Comparison of ENCODE assay signal across 21 mouse cellular contexts in genomic region chr7:58742009-58742408, GRCm38 (mm10).
DNase-seq lines count a peak whose midpoint lies in the region; ATAC-seq and TF ChIP-seq lines count a peak whose summit lies in the region.
"Had no signal": no experiment of that assay in that cellular context is flagged by ENCODE, and none has a peak within 500 bp of the region (broad histone marks: within the 10 kb centered on the region; RNA-seq: fewer than 3 reads in every experiment).

No protein-coding gene starts in this region.

- H3K4me3 ChIP-seq in midbrain, embryonic 11.5 days (ENCODE audit: low read depth, low read length) = no peak overlapping the region
- no peak overlapping the region for H3K4me3 ChIP-seq in midbrain, postnatal 0 days (ENCODE audit: low read depth, low read length)
- H3K4me3 ChIP-seq in forebrain, embryonic 10.5 days = no peak overlapping the region
- H3K4me3 ChIP-seq: embryonic facial prominence, embryonic 12.5 days; erythroblast, embryonic 14.5 days; hindbrain, embryonic 15.5 days; liver, embryonic 15.5 days had no signal

- WGBS in midbrain, embryonic 11.5 days = 76% methylated on average over 4 of the region's 4 CpGs
- 83% methylated on average over 4 of the region's 4 CpGs for WGBS in midbrain, postnatal 0 days
- 92% methylated on average over 4 of the region's 4 CpGs for WGBS in forebrain, embryonic 10.5 days

- no peak for TF ChIP-seq CTCF in midbrain, postnatal 0 days (IDR thresholded peaks at IDR 0.05)

- DNase-seq in midbrain, embryonic 11.5 days (ENCODE audit: low spot score, missing footprints) = peak; percentile 72
- no peak for DNase-seq in midbrain, postnatal 0 days (ENCODE audit: low spot score)
- DNase-seq in thymus, postnatal 10 days (ENCODE audit: low spot score in 2 of 2) = peak; percentile 56 to 60
- DNase-seq in left cerebral cortex, postnatal 14 days (ENCODE audit: low spot score in 2 of 2) = no peak
- no peak for DNase-seq in gastrocnemius, postnatal 4 days (ENCODE audit: low spot score in 2 of 2)
- DNase-seq in forebrain, embryonic 10.5 days (ENCODE audit: extremely low spot score, low spot score) = no peak
- DNase-seq: adrenal gland, adult 8-10 months; cerebellum, adult 9-10 months; heart, adult 18-20 months; heart, postnatal 36 days; kidney, adult 11 months; layer of hippocampus, postnatal 36 days; right cerebral cortex, postnatal 4 days had no signal

- no peaks in the 10 kb centered on the region for H3K36me3 ChIP-seq in midbrain, embryonic 11.5 days (ENCODE audit: control insufficient read depth, insufficient read depth, low read length)
- no peaks in the 10 kb centered on the region for H3K36me3 ChIP-seq in midbrain, postnatal 0 days (ENCODE audit: insufficient read depth, low read length)
- no peaks in the 10 kb centered on the region for H3K36me3 ChIP-seq in forebrain, embryonic 10.5 days (replicated peaks)
- H3K36me3 ChIP-seq: embryonic facial prominence, embryonic 12.5 days; hindbrain, embryonic 15.5 days; liver, embryonic 15.5 days had no signal

- ATAC-seq in midbrain, embryonic 11.5 days (ENCODE audit: low FRiP score) = no peak
- no peak for ATAC-seq in midbrain, postnatal 0 days (ENCODE audit: low FRiP score)
- ATAC-seq in megakaryocyte, adult 5-6 weeks (ENCODE audit: poor library complexity, severe bottlenecking) = peak; percentile 37
- ATAC-seq: forebrain, embryonic 16.5 days; lung, postnatal 0 days; midbrain, embryonic 16.5 days had no signal

- H3K27ac ChIP-seq in midbrain, embryonic 11.5 days (ENCODE audit: low read depth, low read length) = no peak overlapping the region
- H3K27ac ChIP-seq in midbrain, postnatal 0 days (ENCODE audit: low read depth, low read length) = no peak overlapping the region
- no peak overlapping the region for H3K27ac ChIP-seq in forebrain, embryonic 10.5 days
- H3K27ac ChIP-seq: embryonic facial prominence, embryonic 12.5 days; hindbrain, embryonic 15.5 days; liver, embryonic 15.5 days had no signal

- no peaks in the 10 kb centered on the region for H3K27me3 ChIP-seq in midbrain, embryonic 11.5 days (ENCODE audit: control insufficient read depth, insufficient read depth, low read length)
- H3K27me3 ChIP-seq in midbrain, postnatal 0 days (ENCODE audit: insufficient read depth, low read length) = no peaks in the 10 kb centered on the region
- no peaks in the 10 kb centered on the region for H3K27me3 ChIP-seq in forebrain, embryonic 10.5 days (ENCODE audit: poor library complexity, severe bottlenecking)
- H3K27me3 ChIP-seq: embryonic facial prominence, embryonic 12.5 days; hindbrain, embryonic 15.5 days; liver, embryonic 15.5 days had no signal

- no peaks in the 10 kb centered on the region for H3K4me1 ChIP-seq in midbrain, embryonic 11.5 days (ENCODE audit: control insufficient read depth, insufficient read depth, low read length)
- H3K4me1 ChIP-seq in midbrain, postnatal 0 days (ENCODE audit: insufficient read depth, low read length) = no peaks in the 10 kb centered on the region
- H3K4me1 ChIP-seq in forebrain, embryonic 10.5 days = no peaks in the 10 kb centered on the region
- H3K4me1 ChIP-seq: embryonic facial prominence, embryonic 12.5 days; hindbrain, embryonic 15.5 days; liver, embryonic 15.5 days had no signal

- intact Hi-C loops in left cerebral cortex, postnatal 14 days (cut with DNase I) = loop anchor here (10.0 kb wide), 2 partner anchors 77 to 157 kb away; no protein-coding TSS in a partner anchor

- no peak overlapping the region for H3K9ac ChIP-seq in midbrain, embryonic 11.5 days (ENCODE audit: low read length)
- H3K9ac ChIP-seq in midbrain, postnatal 0 days (replicated peaks; ENCODE audit: low read length, poor library complexity, severe bottlenecking) = no peak overlapping the region
- H3K9ac ChIP-seq: embryonic facial prominence, embryonic 12.5 days; hindbrain, embryonic 15.5 days; liver, embryonic 15.5 days had no signal

- no peaks in the 10 kb centered on the region for H3K9me3 ChIP-seq in midbrain, embryonic 11.5 days (ENCODE audit: control insufficient read depth, low read length)
- H3K9me3 ChIP-seq in midbrain, postnatal 0 days (ENCODE audit: low read length) = no peaks in the 10 kb centered on the region
- H3K9me3 ChIP-seq in forebrain, embryonic 10.5 days = no peaks in the 10 kb centered on the region
- H3K9me3 ChIP-seq: embryonic facial prominence, embryonic 12.5 days; hindbrain, embryonic 15.5 days; liver, embryonic 15.5 days had no signal

- H3K4me2 ChIP-seq in midbrain, embryonic 11.5 days = no peak overlapping the region
- H3K4me2 ChIP-seq in midbrain, postnatal 0 days (ENCODE audit: low read depth, low read length, poor library complexity, severe bottlenecking) = no peak overlapping the region
- H3K4me2 ChIP-seq: embryonic facial prominence, embryonic 12.5 days; hindbrain, embryonic 15.5 days; liver, embryonic 15.5 days had no signal

Comparison
In these comparisons a context has a peak if more than half of its experiments do, and no peak if none do; other contexts are left out.
1. DNase-seq: peak in midbrain, embryonic 11.5 days (single experiment) and thymus, postnatal 10 days (2 of 2); none in midbrain, postnatal 0 days (single experiment), left cerebral cortex, postnatal 14 days (0 of 2), gastrocnemius, postnatal 4 days (0 of 2) and forebrain, embryonic 10.5 days (single experiment).